Mouse (Mus musculus) liver, postnatal 0 days (tissue): ENCODE data around the gene Sez6.

ENCODE experiments used
- CTCF ChIP-seq: sonication (generic); IDR thresholded peaks from 2 replicates; pipeline ENCODE4 v1.5.1; 2016; ENCODE audit warnings: antibody characterized with exemption, low read depth
- EP300 ChIP-seq: IDR thresholded peaks from 2 replicates; pipeline ENCODE4 v1.6.1; 2016; ENCODE audit warnings: antibody characterized with exemption, low read depth, mild to moderate bottlenecking

DNA sequence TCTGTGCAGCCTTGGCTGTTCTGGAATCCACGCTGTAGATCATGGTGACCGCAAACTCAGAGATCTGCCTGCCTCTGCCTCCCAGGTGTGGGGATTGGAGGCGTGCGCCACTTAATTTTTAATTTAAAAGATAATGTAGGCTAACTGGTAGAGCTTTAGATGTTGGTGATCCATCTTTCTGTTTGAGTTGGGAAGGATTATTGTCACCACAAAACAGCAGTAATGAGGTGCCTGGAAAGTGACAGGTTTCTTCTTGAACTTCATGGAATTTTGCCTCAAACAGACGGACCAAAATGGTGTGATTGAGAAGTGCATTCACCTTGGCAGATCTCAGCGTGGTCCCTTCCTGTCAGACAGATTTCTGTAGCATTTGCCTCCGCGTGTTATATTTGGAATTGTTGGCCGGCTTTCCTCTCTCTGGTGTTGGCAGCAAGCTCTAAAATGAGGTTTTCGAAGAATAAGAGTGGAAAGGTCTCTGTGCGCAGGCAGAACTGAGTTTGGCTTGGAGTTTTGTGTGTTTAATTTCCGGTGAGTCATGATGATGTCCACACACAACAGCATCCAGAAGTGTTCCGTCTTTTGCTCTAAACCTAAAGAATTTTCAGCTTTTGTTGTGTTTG lies 58.6 kb downstream of the Sez6 start:
- TF ChIP-seq CTCF (no peak), EP300 (no peak)
